Mouse (Mus musculus) adrenal gland, postnatal 36 days (tissue): Measurements from ENCODE around the gene Btbd3. TPM values are rescaled to one million over a fixed set of nuclear protein-coding genes. Genes with fewer than 3 reads are reported as not detected.
"Not testable (repeated sequence)": the region's sequence is repeated elsewhere in the genome, so short reads cannot be mapped to it uniquely, and the experiment has no call there.

Experiments
- DNase-seq, 2 experiments: peaks; one replicate each; pipeline ENCODE4 v3.0.0; 2021; ENCODE audit warnings: mixed read lengths in 1 of 2
- total RNA-seq, 2 experiments: library from RNA; stranded (reverse); gene quantifications; 2 replicates each; pipeline ENCODE4 v1.2.3; 2021

Gene Btbd3
- total RNA-seq, 2 experiments from 2014 or later = 19.6 to 22.6 TPM

DNA sequence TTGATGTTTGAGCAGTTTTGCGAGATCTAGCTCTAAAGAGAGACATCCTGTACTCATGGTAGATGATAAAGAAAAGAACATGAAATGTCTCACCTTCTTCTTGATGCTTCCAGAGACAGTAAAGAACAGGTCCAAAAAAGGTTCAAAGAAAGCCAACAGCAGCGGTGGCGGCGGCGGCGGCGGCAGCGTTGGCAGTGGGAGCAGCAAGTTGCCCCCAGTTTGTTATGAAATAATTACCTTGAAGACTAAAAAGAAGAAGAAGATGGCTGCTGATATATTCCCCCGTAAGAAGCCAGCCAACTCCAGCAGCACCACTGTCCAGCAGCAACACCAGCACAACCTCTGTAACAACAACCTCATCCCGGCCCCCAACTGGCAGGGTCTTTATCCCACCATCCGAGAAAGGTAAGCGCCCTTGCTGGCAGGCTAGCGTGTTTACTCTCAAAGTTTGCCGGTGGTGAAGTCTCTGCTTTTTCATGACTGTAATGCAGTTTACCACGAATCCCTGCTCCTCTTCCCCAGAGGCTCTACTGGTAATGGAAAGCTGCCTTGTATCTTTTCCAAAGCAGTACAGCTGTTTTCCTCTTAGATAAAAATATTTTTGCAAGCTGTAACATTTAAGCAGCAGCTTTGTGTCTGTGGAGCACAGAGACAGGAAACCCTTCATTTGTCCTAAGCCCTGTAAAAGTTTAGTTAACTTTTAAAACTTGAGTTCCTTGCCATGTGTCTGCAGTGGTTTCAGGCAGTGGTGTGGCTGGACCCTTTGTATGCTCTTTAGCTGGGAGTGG lies 22.7 kb downstream of the Btbd3 start:
- no peak for DNase-seq

DNA sequence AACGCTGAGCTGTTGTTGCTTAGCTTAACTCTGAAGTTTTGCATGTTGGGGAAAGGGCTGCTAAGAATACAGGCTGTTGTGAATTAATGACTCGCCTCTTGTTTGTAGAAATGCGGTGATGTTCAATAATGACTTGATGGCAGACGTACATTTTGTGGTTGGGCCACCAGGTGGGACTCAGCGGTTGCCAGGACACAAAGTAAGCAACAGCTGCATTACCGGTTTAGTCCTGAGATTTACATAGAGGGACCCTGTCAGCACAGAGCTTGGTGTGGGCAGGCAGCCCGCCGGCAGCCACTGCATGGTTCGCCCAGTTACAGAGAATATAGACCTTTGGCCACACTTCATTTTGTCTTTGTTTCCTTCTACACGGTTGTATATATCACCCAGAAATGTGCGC lies 23.3 kb downstream of the Btbd3 start:
- no peak for DNase-seq

DNA sequence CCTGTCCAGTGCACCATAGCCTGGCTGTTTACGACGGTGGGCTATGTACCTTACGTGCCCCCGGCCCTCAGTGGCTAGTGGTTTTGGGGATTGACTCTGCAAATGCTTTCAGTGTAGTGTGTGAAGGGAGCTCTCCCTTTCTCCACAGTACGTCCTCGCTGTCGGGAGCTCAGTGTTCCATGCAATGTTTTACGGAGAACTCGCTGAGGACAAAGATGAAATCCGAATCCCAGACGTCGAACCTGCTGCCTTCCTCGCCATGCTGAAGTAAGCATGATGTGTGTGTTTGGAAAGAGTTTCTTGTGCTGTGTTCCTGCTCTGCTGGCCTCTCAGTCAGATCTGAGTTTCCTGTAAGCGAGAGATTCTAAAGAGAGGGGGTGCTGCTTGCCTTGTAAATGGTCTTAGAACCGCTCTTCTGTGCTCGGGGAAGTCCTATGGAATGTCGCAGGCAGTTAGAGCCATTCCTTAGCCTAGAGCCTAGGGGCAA lies 23.9 kb downstream of the Btbd3 start:
- no peak for DNase-seq

DNA sequence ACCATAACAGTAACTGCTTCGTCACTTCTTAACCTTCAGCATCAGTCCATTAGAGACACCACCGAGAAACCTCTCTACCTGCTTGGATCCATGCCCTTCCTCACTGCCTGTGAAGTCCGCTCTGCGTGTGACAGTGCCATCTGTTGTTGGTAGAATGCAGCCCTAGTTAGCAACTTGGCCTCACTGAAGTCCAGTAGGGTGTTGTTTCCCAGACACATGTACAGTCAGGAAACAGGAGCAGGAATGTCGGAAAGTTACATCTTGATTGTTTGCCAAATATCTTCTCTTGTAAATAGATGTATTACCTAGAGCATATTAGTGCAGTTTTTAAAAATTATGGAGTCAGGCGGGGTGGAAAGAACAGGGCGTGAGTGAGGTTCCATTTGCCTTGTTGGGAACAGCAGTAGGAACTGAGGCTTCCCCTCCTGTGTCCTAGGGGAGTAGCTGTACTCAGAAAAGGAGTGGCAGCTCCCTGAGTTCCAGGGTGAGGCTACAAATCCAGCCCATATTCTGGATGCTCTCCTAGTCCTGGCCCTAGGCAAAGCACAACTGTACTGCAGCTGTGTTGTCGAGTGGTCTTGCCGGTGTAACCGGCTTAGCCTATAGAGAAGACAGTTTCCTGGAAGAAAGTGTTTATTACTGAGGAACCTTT lies 25.3 kb downstream of the Btbd3 start:
- DNase-seq = peak; percentile 24 to 39

DNA sequence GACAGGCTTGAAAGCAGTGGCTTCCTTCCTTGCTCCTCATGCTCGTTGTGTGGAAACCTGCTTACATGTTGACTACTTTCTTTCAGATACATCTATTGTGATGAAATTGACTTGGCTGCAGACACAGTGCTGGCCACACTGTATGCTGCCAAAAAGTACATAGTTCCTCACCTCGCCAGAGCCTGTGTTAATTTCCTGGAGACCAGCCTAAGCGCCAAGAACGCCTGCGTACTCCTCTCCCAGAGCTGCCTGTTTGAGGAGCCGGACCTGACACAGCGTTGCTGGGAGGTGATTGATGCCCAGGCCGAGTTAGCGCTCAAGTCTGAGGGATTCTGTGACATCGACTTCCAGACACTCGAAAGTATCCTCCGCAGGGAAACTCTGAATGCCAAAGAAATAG lies 27.0 kb downstream of the Btbd3 start:
- peak in 1 of 2 experiments; percentile 28 for DNase-seq

DNA sequence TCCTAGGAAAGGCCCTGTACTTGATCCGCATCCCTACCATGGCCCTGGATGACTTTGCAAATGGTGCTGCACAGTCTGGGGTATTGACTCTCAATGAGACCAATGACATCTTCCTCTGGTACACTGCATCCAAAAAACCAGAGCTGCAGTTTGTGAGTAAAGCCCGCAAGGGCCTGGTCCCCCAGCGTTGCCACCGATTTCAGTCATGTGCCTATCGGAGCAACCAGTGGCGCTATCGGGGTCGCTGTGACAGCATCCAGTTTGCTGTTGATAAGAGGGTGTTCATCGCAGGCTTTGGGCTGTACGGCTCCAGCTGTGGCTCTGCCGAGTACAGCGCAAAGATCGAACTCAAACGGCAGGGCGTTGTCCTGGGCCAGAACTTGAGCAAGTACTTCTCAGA lies 27.5 kb downstream of the Btbd3 start:
- DNase-seq = no peak

DNA sequence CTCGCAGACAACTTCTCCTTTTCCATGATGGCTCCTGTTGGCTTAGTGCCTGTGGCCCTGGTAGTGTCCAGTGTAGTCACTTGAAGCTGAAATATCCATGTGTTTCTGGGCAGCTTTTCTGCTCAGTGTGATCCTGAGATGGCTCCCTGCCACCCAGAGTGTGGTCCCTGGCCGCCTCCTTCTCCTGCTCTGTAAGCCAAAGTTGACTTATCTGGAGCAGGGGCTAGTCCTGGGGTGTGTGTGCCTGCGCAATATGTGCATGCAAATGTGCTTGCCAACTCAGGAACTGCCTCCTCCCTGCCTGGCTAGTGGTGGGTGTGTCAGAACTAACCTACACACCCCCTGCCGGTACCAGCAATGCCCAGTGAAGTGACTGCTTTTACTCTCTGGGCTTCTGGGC lies 29.4 kb downstream of the Btbd3 start:
- DNase-seq = peak in 1 of 2 experiments; percentile 20

DNA sequence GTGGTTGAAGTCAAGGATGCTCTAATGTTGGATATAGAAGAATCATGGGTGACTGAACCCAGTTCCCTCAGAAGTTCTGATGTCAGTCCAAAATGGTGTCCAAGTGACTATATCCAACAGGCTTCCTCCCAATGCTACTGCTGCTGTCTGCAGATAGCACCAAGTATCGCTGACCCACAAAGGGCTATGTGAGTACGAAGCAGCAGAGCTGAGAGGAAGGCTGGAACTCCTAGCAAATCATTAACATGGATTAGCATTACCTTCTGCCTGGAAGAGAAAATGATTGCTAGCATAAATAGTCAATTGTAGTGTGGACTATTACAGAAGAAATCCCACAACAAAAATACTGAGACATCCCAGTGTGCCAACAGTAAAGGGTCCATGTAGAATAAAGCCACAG lies 33.8 kb downstream of the Btbd3 start:
- DNase-seq = no peak

DNA sequence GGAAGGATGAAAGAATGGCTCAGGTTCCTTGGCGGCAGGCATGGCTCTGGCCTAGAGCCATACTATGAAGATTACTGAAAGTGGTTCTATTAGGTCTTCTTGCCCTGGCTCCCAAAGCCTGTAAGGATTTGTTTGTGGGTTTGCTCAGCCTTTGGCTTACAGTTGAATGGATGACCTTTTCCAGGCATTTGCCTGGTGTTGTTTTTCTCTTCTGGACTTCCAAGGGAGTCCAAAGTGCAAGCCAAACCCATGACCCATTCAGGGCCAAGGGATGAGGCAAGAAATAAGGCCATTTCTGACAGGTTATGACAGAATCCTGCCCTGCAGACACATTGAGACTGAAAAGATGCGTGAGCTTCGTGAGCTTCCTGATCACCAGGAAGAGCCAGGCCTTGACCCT lies 37.9 kb downstream of the Btbd3 start:
- peak in 1 of 2 experiments; percentile 8 for DNase-seq

DNA sequence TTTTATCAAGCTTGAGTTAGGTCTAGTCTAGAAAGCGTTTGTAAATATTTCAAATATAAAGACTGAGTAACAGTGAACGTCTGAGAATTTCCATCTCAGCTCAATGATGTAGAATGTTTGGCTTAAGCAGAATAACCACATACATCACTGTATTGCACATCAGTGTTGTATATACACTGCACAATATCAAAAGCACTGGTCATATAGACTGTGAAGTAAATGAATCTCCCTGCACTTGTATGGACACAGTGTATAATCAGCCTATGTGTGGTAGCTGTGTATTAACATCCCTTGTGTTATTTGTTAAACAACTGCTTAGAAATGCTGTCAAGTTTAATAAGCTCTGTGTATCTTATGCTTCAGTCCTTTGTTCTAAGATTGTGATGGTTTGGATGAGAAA lies 49.9 kb downstream of the Btbd3 start:
- no peak for DNase-seq

DNA sequence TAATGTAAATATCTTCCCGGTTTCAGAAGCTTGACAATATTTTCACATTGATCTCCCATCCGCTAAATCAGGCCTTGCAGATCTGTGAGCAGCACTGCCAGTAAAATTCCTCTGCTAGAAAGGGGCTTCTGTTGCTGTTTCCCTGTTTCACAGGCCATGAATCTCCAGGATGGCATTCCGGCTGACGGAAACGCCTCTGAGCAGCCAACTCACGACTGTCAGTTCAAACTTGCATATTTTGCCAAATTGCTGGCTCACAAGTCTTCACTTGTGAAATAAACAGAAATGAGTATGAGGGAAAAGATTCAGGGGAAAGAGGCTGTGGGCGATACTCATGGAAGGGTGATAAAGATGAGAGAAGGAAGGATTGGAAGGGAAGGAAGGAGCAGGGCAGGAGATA lies 59.3 kb downstream of the Btbd3 start:
- DNase-seq = no peak

DNA sequence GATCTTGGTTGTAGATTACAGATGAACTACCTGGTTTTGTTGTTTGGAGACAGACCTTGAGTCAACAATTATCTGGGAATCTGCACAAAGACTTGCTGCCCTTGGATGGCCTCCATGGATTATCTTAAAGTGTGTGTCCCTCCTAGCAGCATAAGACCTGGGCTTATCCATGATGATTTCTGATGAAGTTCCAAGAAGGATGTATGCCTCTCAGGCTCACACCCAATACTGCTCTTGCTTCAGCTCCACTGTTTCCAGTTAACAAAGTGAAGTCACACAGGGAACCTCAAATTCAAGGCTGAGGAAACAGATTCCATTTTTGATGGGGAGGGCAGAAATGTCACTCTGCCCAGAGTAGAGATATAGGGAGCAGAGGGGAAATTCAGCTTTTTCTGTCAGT lies 64.0 kb downstream of the Btbd3 start:
- no peak for DNase-seq

DNA sequence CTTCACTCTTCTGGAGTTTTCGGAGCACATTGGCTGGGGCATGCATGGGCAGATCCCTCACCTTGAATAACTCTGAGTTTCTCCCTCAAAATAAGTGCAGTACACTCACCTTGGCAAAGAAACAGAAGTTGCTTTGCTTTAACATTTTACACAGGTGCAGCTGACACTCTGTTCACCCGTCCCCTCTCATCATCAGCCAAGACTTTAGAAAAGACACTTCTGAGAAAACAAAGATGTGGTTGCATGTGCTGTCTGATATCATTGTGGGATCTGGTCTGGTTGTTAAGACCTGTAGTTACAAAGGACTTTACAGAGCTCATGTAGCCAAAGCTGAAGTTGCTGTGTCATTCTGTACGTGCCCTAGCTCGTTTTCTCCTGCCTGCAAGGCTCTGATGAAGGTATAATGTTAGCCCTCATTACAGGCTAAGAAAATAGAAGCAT lies 64.7 kb downstream of the Btbd3 start:
- no peak for DNase-seq

DNA sequence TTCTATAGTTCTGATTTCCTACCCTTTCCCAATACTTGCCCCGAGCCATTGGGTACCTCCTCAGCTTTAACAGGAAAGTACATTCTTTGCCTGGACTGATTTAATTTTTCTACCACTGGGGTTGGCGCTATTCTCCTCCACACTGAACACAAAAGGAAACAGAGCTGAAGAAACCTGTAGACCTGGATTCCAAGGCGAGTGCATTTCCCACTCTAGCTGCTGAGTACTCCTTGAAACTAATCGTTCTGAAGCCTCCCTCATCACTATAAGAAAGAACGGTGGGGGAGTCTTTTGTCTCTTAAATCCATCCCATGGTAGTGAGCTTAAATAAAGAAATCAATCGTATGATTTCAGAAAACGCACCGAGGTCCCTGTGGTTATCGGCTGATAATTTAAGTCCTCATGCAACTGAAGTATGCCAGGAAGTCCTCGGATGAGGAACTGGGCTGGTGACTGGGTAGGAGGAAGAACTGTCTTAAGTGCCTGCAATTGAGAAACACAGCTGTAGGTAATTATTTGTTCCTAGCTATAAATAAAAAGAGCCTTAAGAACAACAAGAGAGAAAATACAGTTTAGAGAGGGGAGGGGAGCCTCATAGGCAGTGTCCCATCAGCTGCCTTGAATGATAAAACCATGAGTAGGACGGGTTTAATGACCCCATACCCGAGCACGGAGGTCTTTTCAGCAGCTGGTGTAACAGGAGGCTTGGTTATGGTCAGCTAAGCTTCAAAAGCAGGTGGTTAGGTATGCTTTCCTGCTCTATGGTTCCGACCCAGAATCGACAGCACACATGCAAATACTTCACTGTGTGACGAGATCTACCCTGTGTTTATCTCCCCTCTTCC lies 66.1 kb downstream of the Btbd3 start:
- no peak for DNase-seq

DNA sequence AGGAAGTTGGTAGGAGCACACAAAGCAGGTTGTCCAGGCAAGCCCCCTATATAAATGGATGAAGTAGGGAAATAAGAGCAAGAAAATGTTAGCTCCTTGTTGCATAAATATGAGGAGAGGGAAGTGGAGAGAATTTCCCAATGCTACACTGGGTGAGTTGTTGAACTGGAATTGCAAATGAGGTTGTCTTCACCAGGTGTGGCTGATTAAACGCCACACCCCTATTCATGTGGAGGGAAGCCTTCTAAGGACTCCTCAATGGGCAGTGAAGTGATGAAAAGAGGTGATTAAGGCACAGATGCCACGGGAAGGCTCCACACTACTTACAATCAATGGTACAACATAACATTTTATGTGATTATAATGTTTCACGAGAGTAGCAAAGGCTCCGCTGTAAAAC lies 70.0 kb downstream of the Btbd3 start:
- no peak for DNase-seq

DNA sequence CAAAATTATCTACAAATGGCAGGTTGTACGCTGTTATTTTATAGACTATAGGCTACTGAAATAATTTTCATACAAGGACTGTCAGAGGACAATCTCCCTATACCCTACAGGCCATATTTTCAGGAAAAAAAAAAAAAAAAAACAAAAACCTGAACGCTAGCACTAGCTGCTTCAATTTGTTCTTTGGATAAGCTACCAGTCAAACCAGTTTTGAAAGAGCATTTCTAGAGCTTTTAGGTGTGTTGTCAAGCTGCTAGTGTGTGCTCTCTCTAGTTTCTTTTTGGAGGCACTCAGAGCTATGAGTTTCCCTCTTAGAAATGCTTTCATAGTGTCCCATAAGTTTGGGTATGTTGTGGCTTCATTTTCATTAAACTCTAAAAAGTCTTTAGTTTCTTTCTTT lies 77.8 kb downstream of the Btbd3 start:
- DNase-seq = not testable (repeated sequence)

DNA sequence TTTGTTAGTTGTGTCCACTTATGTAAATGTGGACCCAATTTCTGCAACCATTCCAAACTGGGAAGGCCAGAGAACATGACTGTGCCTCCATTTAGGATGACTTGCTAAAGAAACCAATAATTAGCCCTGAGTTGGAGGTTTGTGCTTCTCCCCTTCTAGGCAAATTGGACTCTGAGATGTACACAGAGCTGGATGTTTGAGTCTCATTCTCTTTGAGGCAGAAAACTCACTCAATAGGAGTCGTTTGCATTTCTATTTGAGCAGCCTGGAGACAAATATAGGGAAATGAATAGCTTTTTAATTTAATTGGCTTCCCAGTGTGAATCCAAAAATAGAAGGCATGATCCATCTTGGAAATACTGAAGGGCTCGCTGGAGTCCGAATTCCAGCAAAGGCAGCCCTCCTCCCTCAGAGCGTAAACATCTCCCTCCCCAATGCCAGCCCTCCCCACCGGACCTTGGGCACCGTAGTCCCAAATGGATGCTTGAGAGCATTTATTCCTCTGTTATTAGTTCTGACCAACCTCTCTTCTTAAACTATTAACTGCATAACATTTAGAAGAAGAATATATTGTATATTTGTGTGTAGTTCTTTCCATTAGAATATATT lies 81.6 kb downstream of the Btbd3 start:
- DNase-seq = no peak

DNA sequence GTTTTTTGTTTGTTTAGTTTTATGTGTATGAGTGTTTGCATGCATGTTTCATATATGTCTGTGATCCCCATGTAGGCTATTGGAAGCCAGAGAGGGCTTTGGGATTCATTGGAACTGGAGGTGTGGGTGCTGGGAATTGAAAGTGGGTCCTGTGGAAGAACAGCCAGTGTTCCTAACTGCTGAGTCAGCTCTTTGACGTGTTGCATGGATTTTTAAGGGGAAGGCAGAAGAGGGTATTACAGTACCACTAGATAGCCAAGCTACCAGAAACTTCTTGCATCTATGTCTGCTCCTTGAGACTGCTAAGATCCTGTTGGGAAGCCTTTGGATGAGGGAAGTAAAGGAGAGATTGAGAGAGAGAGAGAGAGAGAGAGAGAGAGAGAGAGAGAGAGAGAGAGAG lies 82.2 kb downstream of the Btbd3 start:
- no peak for DNase-seq

DNA sequence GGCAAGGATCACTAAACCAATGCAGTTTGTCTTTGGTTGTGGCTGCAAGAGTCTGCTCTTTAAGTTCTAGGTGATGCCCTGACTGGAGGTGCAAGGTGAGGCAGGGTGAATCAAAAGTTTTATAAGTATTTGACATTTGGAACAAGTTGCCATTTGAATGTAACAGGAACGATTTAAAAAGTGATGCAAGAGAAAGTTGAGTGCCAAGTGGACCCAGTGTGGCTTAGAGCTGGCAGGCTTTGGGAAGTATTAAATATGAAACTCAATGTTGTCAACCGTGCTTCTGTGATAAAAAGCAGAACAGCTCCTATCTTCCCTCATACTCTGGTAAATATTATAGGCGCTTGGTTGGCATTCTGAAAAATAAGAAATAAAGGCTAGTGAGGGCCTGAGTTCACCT lies 99.0 kb downstream of the Btbd3 start:
- DNase-seq = no peak

DNA sequence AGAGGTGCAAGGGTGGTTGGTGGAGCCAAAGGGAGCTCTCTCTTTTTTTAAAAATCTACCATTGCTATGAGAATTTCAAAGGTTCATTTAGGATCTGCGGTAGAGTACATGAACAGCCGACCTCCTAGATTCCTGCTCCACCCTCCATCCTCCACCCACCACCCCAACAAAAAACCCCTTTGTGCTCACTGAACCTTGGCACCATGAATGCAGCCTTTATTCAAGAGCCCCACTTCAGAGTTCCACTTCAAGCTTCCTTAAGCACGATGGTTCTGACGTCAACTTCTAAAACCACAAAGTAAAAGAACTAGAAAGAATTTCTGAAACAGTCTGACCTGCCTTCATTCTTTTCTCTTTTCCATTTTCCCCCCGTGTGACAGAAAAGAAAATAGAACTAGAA lies 106.1 kb downstream of the Btbd3 start:
- DNase-seq = no peak

DNA sequence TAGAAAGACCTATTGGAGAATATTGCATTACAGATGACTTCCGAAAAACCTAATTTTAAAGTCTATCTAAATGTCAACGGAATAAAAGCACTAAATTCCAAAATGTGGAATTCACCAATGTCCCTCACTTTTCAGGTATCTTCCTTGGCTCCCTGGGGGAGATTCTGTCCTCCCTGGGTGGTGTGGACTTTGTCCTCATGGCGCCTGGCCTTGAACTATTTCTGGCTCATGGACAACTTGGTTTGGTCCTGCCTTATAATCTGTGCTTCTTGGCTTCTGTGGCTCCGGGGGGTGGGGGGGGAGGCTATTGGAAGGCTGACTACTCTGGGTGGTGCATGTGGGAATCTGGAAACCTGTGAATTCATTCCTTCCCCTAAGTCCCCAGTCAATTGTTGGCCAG lies 109.0 kb downstream of the Btbd3 start:
- DNase-seq = no peak

DNA sequence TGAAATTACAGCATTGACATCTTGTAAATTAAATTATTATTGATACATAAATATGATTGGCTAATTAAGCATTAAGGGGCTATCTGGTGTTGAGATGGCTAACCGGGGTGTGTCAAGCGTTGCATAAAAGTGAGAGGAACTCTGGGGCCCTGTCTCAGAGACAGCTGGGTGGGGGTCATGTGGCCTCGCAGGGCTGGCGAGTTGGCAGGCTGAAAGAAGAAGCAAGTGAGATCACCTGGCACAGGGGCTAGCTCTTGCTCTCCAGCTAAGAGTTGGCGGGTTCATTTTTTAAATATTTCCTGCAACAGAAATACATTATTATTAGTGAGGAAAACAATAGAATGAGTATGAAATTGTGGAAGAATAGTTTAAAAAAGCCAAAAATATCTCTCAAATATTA lies 118.2 kb downstream of the Btbd3 start:
- no peak for DNase-seq
